Mouse (Mus musculus): ENCODE data around the gene D130043K22Rik. TPM values are rescaled to one million over a fixed set of nuclear protein-coding genes. Genes with fewer than 3 reads are reported as not detected.

Gene D130043K22Rik
- polyA plus RNA-seq, 1 experiment from 2014 or later = 0.58 TPM

- DNase-seq (ENCODE audit: low spot score) = peak; percentile 76
- TF ChIP-seq CTCF (IDR thresholded peaks at IDR 0.05; ENCODE audit: low read depth) (peak; percentile 31), EP300 (optimal IDR thresholded peaks at IDR 0.05) (no peak)
- Histone ChIP-seq H3K4me1 (replicated peaks; ENCODE audit: control insufficient read depth, insufficient read depth) (no peaks in the 10 kb centered on the region), H3K27me3 (ENCODE audit: control insufficient read depth, insufficient read depth, low read length) (no peaks in the 10 kb centered on the region), H3K4me3 (ENCODE audit: low read depth, low read length) (peak within 1 kb of the TSS; percentile 97), H3K27ac (replicated peaks) (peak within 1 kb of the TSS; percentile 100), H3K4me2 (replicated peaks; ENCODE audit: low read depth) (peak within 1 kb of the TSS; percentile 88), H3K9ac (ENCODE audit: low read length) (peak within 1 kb of the TSS; percentile 98), H3K9me3 (ENCODE audit: control insufficient read depth, low read length) (no peaks in the 10 kb centered on the region), H3K36me3 (ENCODE audit: control insufficient read depth, insufficient read depth, low read length) (peaks cover 4% of the 10 kb centered on the region; the same call in 1 of the 2 replicates)
- ATAC-seq (ENCODE audit: low FRiP score, low TSS enrichment) = peak; percentile 69
- WGBS = under 1% methylated on average over 65 of the region's 74 CpGs
Measured at GRCm38 (mm10) chr13:24801308-24801921, 43.5 kb upstream of the D130043K22Rik start, which contains the start of gene BC005537. Gene BC005537 (plus strand): TSS chr13:24801657.

GRCm38 (mm10) chr13:24802131-24802691 is 42.7 kb upstream of the D130043K22Rik start:
- TF ChIP-seq CTCF (IDR thresholded peaks at IDR 0.05; ENCODE audit: low read depth) = no peak
- peak; percentile 44 for DNase-seq (ENCODE audit: low spot score)
- WGBS = under 1% methylated on average over 26 of the region's 26 CpGs

GRCm38 (mm10) chr13:24803196-24803595 is 41.7 kb upstream of the D130043K22Rik start:
- H3K4me2 ChIP-seq (replicated peaks; ENCODE audit: low read depth) = peak overlapping the region; percentile 88
- DNase-seq (ENCODE audit: low spot score) (no peak), ATAC-seq (ENCODE audit: low FRiP score, low TSS enrichment) (no peak)
- TF ChIP-seq EP300 (optimal IDR thresholded peaks at IDR 0.05) (no peak), CTCF (IDR thresholded peaks at IDR 0.05; ENCODE audit: low read depth) (no peak)
- no peaks in the 10 kb centered on the region for H3K27me3 ChIP-seq (ENCODE audit: control insufficient read depth, insufficient read depth, low read length)
- no peak overlapping the region for H3K27ac ChIP-seq (replicated peaks)
- H3K9me3 ChIP-seq (ENCODE audit: control insufficient read depth, low read length) = no peaks in the 10 kb centered on the region
- H3K4me1 ChIP-seq (replicated peaks; ENCODE audit: control insufficient read depth, insufficient read depth) = no peaks in the 10 kb centered on the region
- H3K36me3 ChIP-seq (ENCODE audit: control insufficient read depth, insufficient read depth, low read length) = peaks cover 4% of the 10 kb centered on the region; the same call in 1 of the 2 replicates
- peak overlapping the region; percentile 97 for H3K4me3 ChIP-seq (ENCODE audit: low read depth, low read length)
- WGBS = 4% methylated on average over 2 of the region's 2 CpGs
- peak overlapping the region; percentile 13; the same call in 1 of the 2 replicates for H3K9ac ChIP-seq (ENCODE audit: low read length)

More at GRCm38 (mm10) chr13:24802131-24802691, 42.7 kb upstream of the D130043K22Rik start:
- ATAC-seq (ENCODE audit: low FRiP score, low TSS enrichment) = no peak
- Histone ChIP-seq H3K27me3 (ENCODE audit: control insufficient read depth, insufficient read depth, low read length) (no peaks in the 10 kb centered on the region), H3K4me2 (replicated peaks; ENCODE audit: low read depth) (peak overlapping the region; percentile 88), H3K36me3 (ENCODE audit: control insufficient read depth, insufficient read depth, low read length) (peaks cover 4% of the 10 kb centered on the region; the same call in 1 of the 2 replicates), H3K9ac (ENCODE audit: low read length) (peak overlapping the region; percentile 98), H3K4me3 (ENCODE audit: low read depth, low read length) (peak overlapping the region; percentile 97), H3K27ac (replicated peaks) (peak overlapping the region; percentile 100), H3K4me1 (replicated peaks; ENCODE audit: control insufficient read depth, insufficient read depth) (no peaks in the 10 kb centered on the region), H3K9me3 (ENCODE audit: control insufficient read depth, low read length) (no peaks in the 10 kb centered on the region)

DNA sequence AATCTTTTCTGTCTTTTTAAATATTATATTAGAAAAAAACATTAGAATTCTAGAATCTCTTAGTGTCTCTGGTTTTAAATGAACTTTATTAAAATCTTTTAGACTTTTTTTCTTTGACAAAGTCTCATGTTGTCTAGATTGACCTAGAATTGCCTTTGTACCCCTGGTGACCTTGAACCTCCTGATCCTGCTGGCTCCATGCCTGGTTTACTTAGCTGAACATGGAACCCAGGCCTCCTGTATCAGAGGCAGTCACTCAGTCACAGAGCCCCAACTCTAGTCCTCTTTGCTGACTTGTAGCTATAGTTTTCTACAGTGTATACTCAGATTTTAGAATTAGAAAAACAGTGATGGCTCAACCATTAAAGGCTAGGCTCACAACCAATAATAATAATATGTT is 38.9 kb upstream of the D130043K22Rik start:
- H3K36me3 ChIP-seq (ENCODE audit: control insufficient read depth, insufficient read depth, low read length) = peaks cover 13% of the 10 kb centered on the region

GRCm38 (mm10) chr13:24812521-24812920 is 32.4 kb upstream of the D130043K22Rik start:
- H3K9ac ChIP-seq (ENCODE audit: low read length) = no peak overlapping the region
- no peak for DNase-seq (ENCODE audit: low spot score)
- H3K4me2 ChIP-seq (replicated peaks; ENCODE audit: low read depth) = no peak overlapping the region
- H3K27me3 ChIP-seq (ENCODE audit: control insufficient read depth, insufficient read depth, low read length) = no peaks in the 10 kb centered on the region
- TF ChIP-seq CTCF (IDR thresholded peaks at IDR 0.05; ENCODE audit: low read depth) (no peak), EP300 (optimal IDR thresholded peaks at IDR 0.05) (no peak)
- ATAC-seq (ENCODE audit: low FRiP score, low TSS enrichment) = no peak
- no peaks in the 10 kb centered on the region for H3K4me1 ChIP-seq (replicated peaks; ENCODE audit: control insufficient read depth, insufficient read depth)
- no peaks in the 10 kb centered on the region for H3K9me3 ChIP-seq (ENCODE audit: control insufficient read depth, low read length)
- no peak overlapping the region for H3K27ac ChIP-seq (replicated peaks)
- 87% methylated on average over 2 of the region's 2 CpGs for WGBS
- no peak overlapping the region for H3K4me3 ChIP-seq (ENCODE audit: low read depth, low read length)
- peaks cover 28% of the 10 kb centered on the region for H3K36me3 ChIP-seq (ENCODE audit: control insufficient read depth, insufficient read depth, low read length)

More for the DNA sequence above, 38.9 kb upstream of the D130043K22Rik start:
- TF ChIP-seq CTCF (IDR thresholded peaks at IDR 0.05; ENCODE audit: low read depth) (no peak), EP300 (optimal IDR thresholded peaks at IDR 0.05) (no peak)
- no peak for DNase-seq (ENCODE audit: low spot score)
- Histone ChIP-seq H3K4me2 (replicated peaks; ENCODE audit: low read depth) (no peak overlapping the region), H3K27me3 (ENCODE audit: control insufficient read depth, insufficient read depth, low read length) (no peaks in the 10 kb centered on the region), H3K9me3 (ENCODE audit: control insufficient read depth, low read length) (no peaks in the 10 kb centered on the region), H3K27ac (replicated peaks) (no peak overlapping the region), H3K9ac (ENCODE audit: low read length) (no peak overlapping the region), H3K4me1 (replicated peaks; ENCODE audit: control insufficient read depth, insufficient read depth) (no peaks in the 10 kb centered on the region), H3K4me3 (ENCODE audit: low read depth, low read length) (no peak overlapping the region)
- no peak for ATAC-seq (ENCODE audit: low FRiP score, low TSS enrichment)

- Histone ChIP-seq H3K27me3 (ENCODE audit: control insufficient read depth, insufficient read depth, low read length) (no peaks in the 10 kb centered on the region), H3K27ac (replicated peaks) (no peak overlapping the region), H3K4me3 (ENCODE audit: low read depth, low read length) (no peak overlapping the region), H3K4me1 (replicated peaks; ENCODE audit: control insufficient read depth, insufficient read depth) (no peaks in the 10 kb centered on the region), H3K4me2 (replicated peaks; ENCODE audit: low read depth) (no peak overlapping the region), H3K9ac (ENCODE audit: low read length) (no peak overlapping the region), H3K9me3 (ENCODE audit: control insufficient read depth, low read length) (no peaks in the 10 kb centered on the region), H3K36me3 (ENCODE audit: control insufficient read depth, insufficient read depth, low read length) (peaks cover 24% of the 10 kb centered on the region)
- no peak for DNase-seq (ENCODE audit: low spot score)
- 88% methylated on average over 1 of the region's 1 CpGs for WGBS
- no peak for ATAC-seq (ENCODE audit: low FRiP score, low TSS enrichment)
- TF ChIP-seq CTCF (IDR thresholded peaks at IDR 0.05; ENCODE audit: low read depth) (no peak), EP300 (optimal IDR thresholded peaks at IDR 0.05) (no peak)
Measured at GRCm38 (mm10) chr13:24814616-24815015, 30.3 kb upstream of the D130043K22Rik start.

Data from stomach, postnatal 0 days (tissue).